Mouse (Mus musculus): Measurements from ENCODE around the gene Cdh23.
A peak's percentile ranks its signal among the peaks of the same experiment; 100 is the strongest.

Gene Cdh23

DNA sequence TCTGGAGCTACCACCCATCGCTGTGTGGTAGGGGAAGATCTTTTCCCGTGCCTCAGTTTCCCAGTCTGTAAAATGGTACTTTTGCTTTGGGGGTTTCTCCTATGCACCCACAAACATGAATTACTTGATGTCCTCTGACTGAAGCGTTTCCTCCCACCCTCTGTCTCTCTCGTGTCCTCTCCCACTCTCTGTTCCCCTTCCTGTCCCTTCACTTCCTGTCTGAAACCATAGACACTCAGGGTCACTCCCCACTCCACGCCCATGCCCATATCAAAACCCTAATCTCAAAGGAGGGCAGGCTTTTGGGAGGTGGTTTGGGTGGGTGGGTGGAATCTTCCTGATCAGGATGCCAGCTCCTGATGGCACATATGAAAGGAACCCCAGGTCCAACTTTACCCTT lies 221.7 kb downstream of the Cdh23 start:
- no peak for DNase-seq (ENCODE audit: low read depth)

DNA sequence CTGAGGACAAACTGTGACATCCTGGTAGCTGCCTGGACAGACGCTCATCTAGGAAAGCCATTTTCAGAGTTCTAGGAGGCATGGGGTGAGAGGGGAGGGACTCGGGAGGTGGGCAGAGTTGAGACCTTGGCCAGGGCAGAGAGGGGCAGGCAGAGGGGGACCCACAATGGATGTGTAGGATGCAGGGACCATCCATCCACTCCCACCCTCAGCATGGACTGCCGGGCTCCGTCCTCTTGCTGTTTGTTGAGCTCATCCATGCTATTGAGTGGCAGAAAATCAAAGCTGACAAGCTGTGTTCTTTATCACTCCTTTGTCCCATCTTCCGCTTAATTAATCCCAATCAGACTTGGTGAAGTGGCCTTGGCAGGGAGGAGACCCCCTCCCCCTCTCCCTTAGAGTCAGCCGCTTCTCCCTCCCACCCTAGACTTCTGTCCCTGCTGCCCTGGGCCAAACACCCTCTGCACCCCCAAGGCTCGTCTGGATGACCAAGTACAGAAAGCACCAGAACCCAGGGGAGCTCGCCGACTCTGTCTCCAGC lies 222.4 kb downstream of the Cdh23 start:
- no peak for DNase-seq (ENCODE audit: low read depth)

DNA sequence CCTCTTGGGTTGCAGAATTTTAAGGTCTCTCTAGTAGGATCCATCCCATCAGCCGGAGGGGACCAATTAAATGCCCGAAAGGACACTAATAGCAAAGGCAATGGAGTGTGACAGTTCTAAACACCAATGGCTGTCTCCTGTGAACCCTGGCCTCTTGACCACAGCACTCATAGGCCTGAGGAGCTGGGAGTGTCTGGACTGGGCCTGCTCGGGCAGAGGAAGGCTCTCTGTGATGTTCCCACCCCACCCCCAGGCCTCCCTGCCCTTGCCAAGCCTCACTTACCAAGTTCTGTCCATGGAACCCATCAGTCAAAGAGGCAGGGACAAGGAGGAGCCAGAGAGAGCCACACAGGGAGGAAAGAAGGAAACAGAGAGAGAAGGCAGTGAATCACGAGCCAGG lies 228.5 kb downstream of the Cdh23 start:
- DNase-seq (ENCODE audit: low read depth), result no peak

DNA sequence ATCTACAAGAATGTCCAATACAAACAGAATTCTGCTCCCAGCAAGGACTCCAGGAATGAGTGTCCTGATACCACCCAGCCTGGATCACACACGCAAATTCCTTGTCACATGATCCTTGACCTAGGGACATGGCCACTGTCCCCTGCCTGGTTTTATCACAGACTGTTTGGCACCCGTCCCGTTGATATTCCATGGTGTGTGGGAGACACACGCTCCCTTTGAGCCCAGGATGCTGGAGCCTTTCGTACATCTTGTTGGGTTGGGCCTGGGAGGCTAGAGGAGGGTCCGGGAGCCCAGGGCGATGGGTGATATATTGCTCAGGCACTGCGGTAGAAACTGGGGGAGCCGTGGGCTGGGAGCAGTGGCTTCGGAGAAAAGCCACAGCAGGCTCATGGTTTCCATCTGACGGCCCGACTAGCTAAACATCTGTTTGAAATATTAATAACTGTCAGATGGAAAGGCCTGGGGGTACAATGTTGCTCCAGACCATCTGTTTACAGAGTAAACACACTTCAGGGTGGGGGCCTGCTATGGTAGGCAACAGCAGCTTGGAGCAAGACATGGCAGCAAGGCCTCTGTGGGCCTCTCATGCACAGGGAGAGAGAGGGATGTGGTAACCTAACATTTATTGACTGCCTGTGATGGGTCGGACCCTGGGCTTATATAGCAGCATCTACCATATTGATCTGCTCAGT lies 232.2 kb downstream of the Cdh23 start:
- DNase-seq (ENCODE audit: low read depth), result no peak

DNA sequence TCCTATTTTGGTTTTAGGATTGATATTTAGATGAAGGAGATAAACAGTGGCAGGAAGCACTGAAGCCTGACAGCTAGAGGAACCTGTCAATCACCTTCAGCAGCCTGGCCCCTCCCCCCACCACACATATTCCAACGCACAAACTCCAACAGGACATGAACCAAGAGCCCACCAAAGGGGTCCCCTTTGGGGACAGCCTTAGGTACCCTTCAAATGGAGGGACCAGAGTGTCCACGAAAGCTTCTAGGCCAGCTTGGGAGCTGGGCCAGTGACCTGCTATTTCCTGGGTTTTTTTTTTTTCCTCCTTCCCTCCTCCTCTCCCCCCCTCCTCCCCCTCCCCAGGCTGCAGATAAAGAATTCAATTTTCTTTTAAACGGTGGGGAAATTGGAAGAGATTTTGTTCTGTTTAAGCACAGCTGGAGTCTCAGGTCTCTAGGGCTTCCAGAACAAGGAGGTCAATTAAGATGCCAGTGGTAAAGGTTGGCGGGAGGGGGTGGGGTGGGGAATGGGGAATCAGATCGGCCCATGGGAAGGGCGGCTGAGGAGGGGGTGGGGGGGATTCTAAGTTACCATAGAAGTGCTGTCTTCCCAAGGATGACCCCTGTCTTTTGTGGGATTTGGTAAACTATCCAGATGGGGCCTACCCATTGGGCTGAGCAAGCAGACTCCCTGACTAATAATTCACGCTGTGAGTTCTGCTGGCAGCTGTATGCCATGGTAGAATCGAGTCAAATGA lies 239.5 kb downstream of the Cdh23 start:
- DNase-seq (ENCODE audit: low read depth), result no peak

DNA sequence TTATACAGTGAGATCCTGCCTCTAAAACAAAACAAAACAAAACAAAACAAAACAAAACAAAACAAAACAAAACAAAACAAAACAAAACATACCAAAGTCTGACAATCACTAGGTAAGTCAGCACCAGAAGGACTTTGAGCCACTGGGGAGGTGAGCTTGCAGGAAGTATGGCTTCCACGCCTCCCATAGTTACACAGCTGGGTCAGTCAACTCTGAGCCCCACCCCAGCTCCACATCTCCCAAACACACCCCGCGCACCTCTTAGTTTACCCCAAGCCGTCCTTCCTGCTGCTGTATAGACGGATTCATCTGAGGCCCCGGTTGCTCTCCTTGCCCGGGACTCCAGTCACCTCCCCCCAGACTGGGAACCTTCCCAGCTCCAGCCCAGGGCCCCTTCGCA lies 241.1 kb downstream of the Cdh23 start:
- no peak for DNase-seq (ENCODE audit: low read depth)

DNA sequence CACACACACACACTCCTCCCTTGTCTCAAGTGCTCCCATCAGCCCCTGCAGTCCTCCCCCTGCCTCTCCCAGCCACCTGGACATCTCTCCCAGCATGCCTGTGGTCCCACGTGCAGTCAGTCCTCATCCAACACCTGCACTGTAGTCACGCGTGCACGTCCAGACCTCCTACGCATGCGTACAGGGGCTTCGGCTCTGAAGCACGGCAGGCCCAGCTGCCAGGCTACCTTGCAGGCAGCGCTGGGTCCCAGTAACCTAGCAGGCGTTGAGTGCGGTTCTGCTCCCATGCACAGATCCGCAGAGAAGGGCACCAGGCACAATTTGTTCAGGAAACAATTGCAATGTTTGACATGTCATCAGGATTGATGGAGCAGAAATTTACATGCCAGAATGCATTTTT lies 249.1 kb downstream of the Cdh23 start:
- no peak for DNase-seq (ENCODE audit: low read depth)

DNA sequence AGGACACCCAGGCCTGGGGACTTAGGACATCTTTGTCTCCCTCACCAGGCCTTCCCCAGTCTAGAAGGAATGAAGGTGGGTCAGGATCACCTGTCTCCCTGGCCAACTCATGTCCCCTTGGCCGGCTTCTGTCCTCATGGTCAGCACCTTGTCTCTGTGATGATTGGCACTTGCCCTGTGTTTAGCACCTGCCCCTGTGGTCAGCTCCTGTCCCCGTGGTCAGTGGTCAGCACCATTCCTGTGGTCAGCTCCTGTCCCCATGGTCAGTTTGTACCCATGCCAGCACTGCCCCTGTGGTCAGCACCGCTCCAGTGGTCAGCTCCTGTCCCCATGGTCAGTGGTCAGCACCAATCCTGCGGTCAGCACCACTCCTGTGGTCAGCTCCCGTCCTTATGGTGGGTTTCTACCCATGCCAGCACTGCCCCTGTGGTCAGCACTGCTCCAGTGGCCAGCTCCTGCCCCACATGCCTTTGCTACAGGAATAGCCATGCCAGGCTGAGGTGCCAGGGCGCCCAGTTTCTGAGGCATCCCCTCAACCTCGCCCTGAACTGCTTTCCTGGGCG lies 251.2 kb downstream of the Cdh23 start:
- no peak for DNase-seq (ENCODE audit: low read depth)

DNA sequence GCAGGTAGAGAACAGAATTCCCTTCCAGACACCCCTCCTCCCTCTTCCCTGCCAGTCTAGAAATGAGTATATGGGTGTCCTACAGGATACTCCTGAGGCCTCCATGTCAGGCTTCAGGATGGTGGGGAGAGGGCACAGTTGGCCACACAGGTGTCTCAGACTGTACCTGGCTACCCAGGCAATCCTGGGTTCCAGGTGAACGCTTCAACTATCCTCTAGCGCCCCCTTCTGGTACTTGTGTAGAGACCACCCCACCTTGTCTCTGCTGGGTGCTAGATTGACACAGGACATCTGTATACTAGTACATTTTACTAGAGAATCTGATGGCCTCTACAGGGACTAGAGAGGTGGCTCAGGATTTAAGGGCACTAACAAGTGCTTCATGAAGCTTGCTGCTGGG lies 253.2 kb downstream of the Cdh23 start:
- DNase-seq (ENCODE audit: low read depth), result peak; percentile 61

DNA sequence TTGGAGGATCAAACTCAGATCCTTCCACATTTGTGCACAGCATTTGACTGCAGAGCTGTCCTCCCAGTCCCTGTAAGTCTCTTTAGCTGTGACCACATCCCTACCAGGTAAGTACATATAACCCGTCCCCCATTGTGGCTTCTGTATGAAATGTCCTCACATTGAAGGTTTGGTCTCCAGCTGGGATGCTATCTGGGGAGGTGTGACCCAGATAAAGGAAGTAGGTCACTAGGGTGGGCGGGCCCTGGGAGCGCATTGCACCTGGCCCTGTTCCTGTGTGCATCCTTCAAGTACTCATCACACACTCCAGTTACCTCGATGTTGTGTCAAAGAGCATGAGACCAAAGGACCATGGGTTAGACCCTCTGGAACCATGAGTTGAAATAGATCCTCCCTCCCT lies 254.0 kb downstream of the Cdh23 start:
- DNase-seq (ENCODE audit: low read depth), result no peak

DNA sequence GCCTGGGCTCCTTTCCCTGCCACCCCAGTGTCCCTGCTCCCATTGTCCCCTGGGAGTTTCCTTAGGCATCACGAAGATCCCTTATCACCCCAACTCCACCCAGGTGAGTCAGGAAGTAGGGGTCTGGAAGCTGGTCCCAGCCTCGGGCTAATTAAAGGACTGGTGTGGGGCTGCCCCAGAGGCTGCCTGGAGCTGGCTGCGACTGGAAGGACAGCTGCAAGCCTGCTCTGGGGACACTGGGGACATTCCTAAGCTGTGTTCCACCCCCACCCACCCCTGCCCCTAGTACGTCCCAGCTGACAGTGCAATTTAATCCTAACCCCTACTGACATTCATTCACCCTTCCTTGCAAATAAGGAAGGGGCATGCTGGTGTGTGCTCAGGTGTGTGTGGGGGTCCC lies 263.6 kb downstream of the Cdh23 start:
- DNase-seq (ENCODE audit: low read depth), result no peak

DNA sequence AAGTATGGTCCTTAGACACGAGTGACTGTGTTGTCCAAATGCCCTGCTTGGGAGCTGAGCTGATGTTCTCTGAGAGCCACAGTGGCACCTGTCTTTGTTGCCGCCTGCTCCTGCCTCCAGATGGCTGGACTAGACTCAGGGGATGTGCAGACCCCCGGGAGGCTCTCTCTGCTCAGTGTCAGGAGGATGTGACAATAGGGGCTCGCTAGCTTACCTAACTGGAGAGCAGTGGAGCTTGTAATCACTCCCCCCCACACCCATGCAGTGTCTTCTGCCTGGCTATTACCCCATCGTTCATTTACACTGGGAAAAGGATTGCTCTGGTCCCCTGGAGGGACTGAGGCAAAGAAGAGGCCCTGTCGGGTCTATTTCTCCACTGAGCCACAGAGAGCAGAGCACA lies 265.7 kb downstream of the Cdh23 start:
- DNase-seq (ENCODE audit: low read depth), result no peak

DNA sequence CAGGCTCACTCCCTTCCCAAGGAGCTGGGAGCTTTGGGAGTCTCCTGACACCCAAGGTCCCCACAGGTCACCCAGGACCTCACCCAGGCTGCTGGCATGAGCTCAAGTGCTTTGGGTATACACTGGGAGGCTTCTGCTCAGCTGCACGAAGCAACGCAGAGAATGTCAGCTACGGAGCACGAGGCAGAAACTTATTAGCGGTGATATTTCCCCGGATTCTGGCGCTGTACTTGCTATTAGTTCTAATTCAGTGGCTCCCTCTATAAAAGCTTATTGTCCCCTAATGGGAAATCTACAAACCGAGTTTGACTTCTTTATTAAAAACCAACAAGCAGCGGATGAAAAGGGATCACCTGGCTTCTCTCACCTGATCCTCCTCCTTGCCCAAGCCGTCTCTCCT lies 266.3 kb downstream of the Cdh23 start:
- DNase-seq (ENCODE audit: low read depth), result no peak

DNA sequence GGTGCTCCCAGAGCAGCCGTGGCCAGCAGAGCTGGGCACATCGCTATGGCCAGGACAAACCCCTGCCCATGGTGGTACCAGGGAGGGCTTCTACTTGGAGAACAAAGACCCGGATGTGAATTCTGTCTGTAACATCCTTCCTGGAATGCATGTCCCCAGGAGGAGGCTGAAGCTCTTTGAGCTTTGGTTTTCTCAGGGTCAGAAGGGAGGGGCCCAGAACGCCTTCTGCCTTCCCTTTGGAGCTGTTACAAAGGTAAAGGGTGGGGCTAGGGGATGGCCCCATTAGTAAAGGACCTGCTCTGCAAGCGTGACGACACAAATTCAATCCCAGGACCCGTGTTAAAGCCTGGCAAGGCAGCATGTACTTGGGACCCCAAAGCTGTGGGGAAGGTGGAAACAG lies 273.5 kb downstream of the Cdh23 start:
- no peak for DNase-seq (ENCODE audit: low read depth)

DNA sequence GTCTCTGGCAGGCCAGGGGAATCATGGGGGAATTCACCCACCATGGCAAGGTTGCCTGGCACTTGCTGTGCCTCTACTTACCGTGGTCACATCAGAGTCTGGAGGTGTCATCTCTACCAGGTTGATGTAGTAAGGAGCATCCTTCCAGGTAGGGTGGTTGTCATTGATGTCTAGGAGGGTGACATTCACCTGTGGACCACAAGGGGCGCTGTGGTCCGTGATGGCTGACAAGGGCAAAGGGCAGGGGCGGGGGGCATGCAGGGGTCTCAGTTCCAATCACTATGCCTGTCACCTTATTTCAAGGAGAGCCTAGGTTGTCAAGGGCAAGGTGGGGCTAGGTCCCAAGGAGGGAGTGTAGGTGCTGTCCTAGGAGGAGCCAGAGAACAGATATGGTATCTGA lies 276.7 kb downstream of the Cdh23 start:
- peak; percentile 41 for DNase-seq (ENCODE audit: low read depth)

DNA sequence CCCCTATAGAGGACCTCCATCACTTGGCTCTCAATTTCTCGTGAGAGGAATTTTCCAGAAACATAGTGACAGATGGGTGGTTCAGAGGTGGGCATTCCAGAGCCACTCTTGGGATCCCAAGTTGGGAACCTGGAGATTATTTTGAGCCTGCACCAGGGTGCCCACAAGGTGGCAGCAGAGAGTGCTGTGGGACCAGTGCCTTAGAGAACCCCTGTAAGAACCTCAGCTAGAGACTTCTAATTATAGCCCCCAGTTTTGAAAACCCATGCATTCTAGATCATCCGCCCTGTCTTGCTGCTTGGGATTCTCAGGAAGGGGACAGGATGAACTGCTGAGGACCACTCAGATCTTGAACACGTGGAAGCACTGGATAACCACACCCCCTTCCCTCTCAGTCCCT lies 278.2 kb downstream of the Cdh23 start:
- DNase-seq (ENCODE audit: low read depth), result peak; percentile 73

DNA sequence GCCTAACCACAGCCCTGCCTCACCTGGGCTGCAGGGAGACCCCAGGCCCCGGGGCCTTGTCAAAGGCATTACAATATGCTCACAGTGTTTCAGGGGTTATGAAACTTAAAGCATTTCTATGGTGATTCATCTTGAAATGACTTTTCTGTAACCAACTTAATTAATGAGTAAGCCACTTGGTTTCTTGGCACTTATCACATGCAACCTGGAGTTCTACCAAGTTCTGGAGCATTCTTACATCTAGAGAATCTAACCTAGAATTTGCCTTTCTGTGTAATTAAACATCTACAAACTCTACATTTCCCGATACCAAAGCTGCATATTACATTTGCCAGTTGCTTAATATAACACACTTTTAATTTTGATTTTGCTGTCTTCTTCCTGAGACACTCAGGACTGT lies 279.2 kb downstream of the Cdh23 start:
- no peak for DNase-seq (ENCODE audit: low read depth)

DNA sequence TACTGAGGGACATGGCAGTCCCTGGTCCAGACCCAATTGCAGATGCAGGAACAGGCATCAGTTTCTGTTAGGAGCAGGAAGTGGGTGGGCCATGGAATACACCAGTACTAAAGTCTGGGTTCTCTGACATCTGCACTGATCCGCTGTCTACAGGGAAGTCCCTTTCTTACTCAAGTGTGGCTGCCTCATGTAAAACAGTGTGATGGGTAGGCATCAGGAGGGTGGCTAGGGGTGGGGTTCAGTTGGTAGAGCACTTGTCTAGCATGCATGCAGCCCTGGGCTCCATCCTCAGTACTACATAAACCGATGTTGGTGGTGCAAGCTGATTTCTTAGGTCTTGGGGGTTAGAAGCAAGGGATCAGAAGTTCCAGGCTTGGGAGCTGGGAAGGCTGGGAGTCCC lies 282.5 kb downstream of the Cdh23 start:
- DNase-seq (ENCODE audit: low read depth), result no peak

DNA sequence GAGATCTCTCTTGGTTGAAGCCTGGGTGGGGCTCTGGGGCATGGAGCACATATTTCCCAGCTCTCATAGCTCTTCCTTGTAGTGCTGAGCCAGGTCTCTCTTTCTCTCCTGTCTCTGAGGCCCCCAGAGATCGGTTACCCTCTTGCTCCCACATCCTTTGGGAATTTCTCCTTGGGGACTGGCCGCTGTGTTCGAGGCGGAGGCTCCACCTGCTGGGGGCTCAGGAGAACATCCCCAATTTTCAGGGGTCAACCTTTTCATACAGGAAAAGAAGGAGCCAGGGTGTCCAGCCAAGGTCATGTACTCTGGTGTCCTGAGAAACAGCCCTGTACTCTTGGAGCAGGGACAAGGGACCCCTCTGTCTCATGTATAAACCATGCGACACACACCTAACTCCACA lies 284.5 kb downstream of the Cdh23 start:
- no peak for DNase-seq (ENCODE audit: low read depth)

DNA sequence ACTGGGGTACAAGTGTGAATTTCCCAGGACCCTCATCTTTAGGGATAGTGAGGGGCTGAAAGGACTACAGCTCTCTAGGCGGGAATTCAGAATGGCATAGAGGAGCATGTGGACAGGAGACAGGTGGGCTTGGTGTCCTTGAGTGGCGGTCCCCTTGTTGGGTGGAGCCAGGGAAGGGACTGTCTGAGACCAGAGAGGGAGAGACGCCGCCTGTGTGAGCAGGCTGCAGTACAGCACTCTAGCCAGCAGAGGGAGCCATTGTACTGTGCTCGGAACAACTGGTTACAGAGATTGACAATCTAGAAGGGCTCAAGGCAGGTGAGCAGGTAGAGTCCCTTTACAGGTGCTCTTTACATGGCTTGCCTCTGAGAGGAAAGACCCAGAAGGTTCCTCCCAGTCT lies 288.5 kb downstream of the Cdh23 start:
- peak; percentile 86 for DNase-seq (ENCODE audit: low read depth)

DNA sequence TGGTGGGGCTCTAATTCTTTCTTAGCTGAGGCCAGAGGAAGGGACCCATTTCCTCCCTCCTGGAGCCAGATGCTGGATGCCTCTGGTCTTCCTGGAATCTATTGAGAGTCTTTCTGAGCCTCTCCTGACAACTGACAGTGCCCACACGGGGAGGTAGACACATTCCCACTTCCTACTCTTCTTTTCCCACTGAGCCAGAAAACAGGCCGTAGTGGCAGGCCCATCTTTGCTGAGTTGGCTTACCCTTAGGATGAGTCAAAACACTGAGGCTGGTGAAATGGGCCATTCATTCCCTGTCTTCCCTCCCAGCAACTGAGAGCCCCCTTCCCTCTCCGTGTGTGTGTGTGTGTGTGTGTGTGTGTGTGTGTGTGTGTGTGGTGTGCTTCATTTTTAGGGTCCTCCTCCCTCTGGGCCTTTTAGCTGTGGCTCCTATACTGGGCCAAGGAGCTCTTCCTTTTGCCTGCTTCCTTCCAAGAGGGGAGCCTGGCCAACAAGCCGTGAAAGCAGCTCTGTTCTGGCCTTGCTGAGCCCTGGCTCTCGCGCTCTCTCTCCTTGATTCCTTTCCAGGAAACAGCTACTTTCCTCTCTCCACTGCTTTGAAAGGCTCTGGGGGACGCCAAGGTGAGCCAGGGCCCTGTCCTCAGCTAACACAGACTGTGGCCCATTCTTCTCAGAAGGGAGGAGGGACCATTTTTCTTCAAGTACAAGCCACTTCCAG lies 290.7 kb downstream of the Cdh23 start:
- DNase-seq (ENCODE audit: low read depth), result no peak

DNA sequence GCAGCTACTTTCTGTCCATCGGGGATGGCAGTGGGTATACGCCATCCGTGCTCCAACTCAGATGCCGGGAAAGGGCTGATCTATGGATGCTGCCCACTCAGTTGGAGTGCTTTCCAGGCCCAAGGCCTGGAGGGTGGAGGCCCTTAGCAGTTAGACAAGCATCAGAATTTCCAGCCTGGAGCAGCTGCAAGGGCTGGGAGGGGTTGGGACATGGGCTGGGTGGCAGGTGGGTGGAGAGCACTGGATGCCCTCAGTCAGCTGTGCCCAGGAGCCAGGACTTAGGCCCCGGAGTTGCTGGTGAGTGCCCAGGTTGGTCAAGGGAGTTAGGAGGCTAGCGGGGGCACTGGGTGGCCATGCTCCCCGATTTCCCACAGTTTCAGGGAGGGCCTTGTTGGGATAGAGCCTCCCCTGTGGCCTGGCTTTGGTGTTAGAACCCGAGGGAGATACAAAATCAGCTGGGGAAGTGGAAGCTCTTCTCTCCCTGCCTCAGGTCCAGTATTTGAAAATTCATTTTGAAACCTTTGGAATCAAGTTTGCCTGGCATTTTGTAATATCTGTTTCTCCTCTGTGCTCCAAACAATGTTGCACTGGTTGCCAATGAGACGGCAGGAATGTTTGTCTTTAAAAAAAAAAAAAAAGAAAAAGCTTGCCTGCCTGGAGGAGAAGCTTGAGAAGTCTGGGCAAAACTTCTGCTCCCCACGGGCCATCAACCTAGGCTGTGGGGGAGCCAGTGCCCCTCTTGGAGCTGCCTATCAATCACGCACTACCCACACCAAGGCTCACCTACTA lies 295.6 kb downstream of the Cdh23 start:
- DNase-seq (ENCODE audit: low read depth), result no peak
